Mouse (Mus musculus) Patski (cell line): Measurements from ENCODE around the gene Pphln1. TPM values are rescaled to one million over a fixed set of nuclear protein-coding genes. Genes with fewer than 3 reads are reported as not detected.

Experiments
- ATAC-seq: fragments of 100-300 bp; one replicate; pipeline ENCODE4 v1.8.0; 2021
- CTCF ChIA-PET: fragments of 350-600 bp; sonication (Branson Sonifier 250); formaldehyde crosslinking; loops from one replicate; lab custom pipeline; 2022; ENCODE audit warnings: inconsistent platforms; lab: Charles Lee
- POLR2A ChIA-PET: fragments of 350-600 bp; sonication (Branson Sonifier 250); formaldehyde crosslinking; loops from one replicate; lab custom pipeline; 2022; ENCODE audit warnings: antibody characterized with exemption, inconsistent platforms; lab: Charles Lee
- DNase-seq: peaks from one replicate; pipeline ENCODE4 v3.0.0-alpha.2; 2011; ENCODE audit warnings: low read depth, low spot score
- H3K27me3 ChIP-seq: fragments of 371-371 bp; one replicate; pipeline ENCODE4 v1.5.1; 2021
- CTCF ChIP-seq: fragments of 100-300 bp; IDR thresholded peaks from one replicate; pipeline ENCODE4 v1.5.1; 2021
- in situ Hi-C: fragments of 300-500 bp; cut with MboI; formaldehyde crosslinking; loops from 3 replicates; pipeline ENCODE4 v1.11.1; 2018; ENCODE audit warnings: low pct_unique_long_range_greater_than_20kb, mixed read lengths
- polyA plus RNA-seq: library from polyadenylated mRNA; unstranded; gene quantifications from one replicate; pipeline ENCODE4 v1.2.3, GENCODE M21; 2021

The Pphln1 gene
- polyA plus RNA-seq, 1 experiment from 2014 or later = 36.9 TPM

GRCm38 (mm10) chr15:93472089-93472488 is 73.9 kb downstream of the Pphln1 start:
- no peaks in the 10 kb centered on the region for H3K27me3 ChIP-seq
- in situ Hi-C loops = no loop called here
- DNase-seq = no peak
- ATAC-seq = peak; percentile 8
- CTCF ChIA-PET = interaction anchor here (1.4 kb wide), 1 partner anchor 9 kb away, joined by 7 read pairs; no protein-coding TSS in a partner anchor
- no peak for TF ChIP-seq CTCF
- POLR2A ChIA-PET = no interaction called here

- POLR2A ChIA-PET = no interaction called here
- no peak for DNase-seq
- H3K27me3 ChIP-seq = no peaks in the 10 kb centered on the region
- CTCF ChIA-PET = interaction anchor here (1.2 to 1.7 kb wide), 2 partner anchors 10 to 18 kb away, joined by 4 to 5 read pairs; no protein-coding TSS in a partner anchor
- in situ Hi-C loops = no loop called here
- no peak for ATAC-seq
- no peak for TF ChIP-seq CTCF
Measured at GRCm38 (mm10) chr15:93474277-93474676, 76.1 kb downstream of the Pphln1 start.

DNA sequence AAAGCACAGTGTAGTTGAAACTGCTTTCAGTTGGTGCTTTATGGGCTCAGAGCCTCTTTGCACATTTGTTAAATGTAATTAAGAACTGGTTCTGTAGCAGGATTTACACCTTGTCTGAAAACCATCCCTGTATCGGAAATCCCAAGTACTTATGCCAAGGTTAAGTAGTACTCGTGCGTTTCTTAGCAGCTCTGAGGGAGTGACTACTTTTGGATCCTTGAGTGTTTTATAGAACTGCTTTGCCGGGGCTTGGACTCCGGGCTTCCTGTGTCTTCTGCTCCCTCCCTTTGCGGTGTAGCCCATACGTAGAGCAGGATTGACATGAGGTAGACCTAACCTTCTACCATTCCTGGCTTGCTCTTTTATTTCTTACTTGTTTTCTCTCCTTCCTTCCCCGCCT is 77.5 kb downstream of the Pphln1 start:
- no peaks in the 10 kb centered on the region for H3K27me3 ChIP-seq
- DNase-seq = no peak
- POLR2A ChIA-PET = no interaction called here
- no peak for ATAC-seq
- CTCF ChIA-PET = no interaction called here
- in situ Hi-C loops = no loop called here
- TF ChIP-seq CTCF = no peak

GRCm38 (mm10) chr15:93477729-93478128 is 79.6 kb downstream of the Pphln1 start:
- H3K27me3 ChIP-seq = no peaks in the 10 kb centered on the region
- POLR2A ChIA-PET = no interaction called here
- in situ Hi-C loops = no loop called here
- TF ChIP-seq CTCF = no peak
- CTCF ChIA-PET = interaction anchor here (1.1 kb wide), 1 partner anchor 9 kb away, joined by 3 read pairs; no protein-coding TSS in a partner anchor
- no peak for ATAC-seq
- DNase-seq = no peak

DNA sequence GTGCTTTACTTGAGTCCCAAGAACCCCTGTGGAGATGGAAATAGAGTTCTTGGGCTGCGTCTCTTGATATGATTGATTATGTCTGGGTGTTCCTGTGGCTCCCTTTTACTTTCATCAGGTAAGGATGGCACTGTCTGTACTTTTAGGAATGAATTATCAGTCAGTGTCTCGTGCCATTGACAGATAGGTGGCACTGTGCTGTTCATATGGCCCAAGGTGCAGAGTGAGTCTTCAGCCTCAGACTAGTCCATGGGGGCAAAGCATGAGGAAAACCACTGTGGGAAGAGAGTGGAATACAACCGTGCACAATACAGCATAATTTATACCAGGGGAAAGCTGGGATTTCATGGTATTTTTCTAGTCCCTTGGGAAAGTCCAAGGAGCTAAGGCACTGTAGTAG is 80.5 kb downstream of the Pphln1 start:
- H3K27me3 ChIP-seq = no peaks in the 10 kb centered on the region
- POLR2A ChIA-PET = no interaction called here
- in situ Hi-C loops = no loop called here
- TF ChIP-seq CTCF = peak; percentile 18
- ATAC-seq = no peak
- CTCF ChIA-PET = no interaction called here
- no peak for DNase-seq

GRCm38 (mm10) chr15:93479445-93479844 is 81.3 kb downstream of the Pphln1 start:
- no peaks in the 10 kb centered on the region for H3K27me3 ChIP-seq
- no peak for TF ChIP-seq CTCF
- DNase-seq (no peak), ATAC-seq (no peak)
- CTCF ChIA-PET = no interaction called here
- POLR2A ChIA-PET = interaction anchor here (0.7 kb wide), 1 partner anchor 31 kb away, joined by 3 read pairs; no protein-coding TSS in a partner anchor
- in situ Hi-C loops = no loop called here

DNA sequence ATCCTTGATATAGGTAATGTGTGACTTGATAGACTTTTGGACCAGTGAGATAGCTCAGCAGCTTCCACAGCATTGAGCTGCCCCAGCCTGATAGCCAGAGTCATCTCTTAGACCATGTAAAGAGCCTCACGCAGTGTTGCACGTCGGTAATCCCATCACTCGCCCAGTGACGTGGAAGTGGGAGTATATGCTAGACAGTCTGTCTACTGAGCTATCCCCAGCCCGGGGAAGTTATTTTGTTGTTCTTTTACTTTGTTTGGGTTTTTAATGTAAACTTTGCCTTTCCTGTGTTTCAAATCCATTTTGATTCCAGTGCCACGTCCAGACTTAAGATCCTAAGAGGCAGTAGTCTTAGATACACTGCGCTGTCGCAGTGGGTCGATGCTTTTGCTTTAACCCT is 83.0 kb downstream of the Pphln1 start:
- POLR2A ChIA-PET = no interaction called here
- CTCF ChIA-PET = interaction anchor here (1.8 kb wide), 1 partner anchor 9 kb away, joined by 7 read pairs; no protein-coding TSS in a partner anchor
- DNase-seq = no peak
- in situ Hi-C loops = no loop called here
- no peak for ATAC-seq
- no peaks in the 10 kb centered on the region for H3K27me3 ChIP-seq
- TF ChIP-seq CTCF = no peak

- CTCF ChIA-PET = interaction anchor here (1.5 kb wide), 1 partner anchor 11 kb away, joined by 4 read pairs; no protein-coding TSS in a partner anchor
- no peak for TF ChIP-seq CTCF
- no peaks in the 10 kb centered on the region for H3K27me3 ChIP-seq
- ATAC-seq = no peak
- in situ Hi-C loops = no loop called here
- POLR2A ChIA-PET = interaction anchor here (0.6 kb wide), 1 partner anchor 14 kb away, joined by 3 read pairs; no protein-coding TSS in a partner anchor
- DNase-seq = no peak
Measured at GRCm38 (mm10) chr15:93484261-93484710, 86.1 kb downstream of the Pphln1 start.

DNA sequence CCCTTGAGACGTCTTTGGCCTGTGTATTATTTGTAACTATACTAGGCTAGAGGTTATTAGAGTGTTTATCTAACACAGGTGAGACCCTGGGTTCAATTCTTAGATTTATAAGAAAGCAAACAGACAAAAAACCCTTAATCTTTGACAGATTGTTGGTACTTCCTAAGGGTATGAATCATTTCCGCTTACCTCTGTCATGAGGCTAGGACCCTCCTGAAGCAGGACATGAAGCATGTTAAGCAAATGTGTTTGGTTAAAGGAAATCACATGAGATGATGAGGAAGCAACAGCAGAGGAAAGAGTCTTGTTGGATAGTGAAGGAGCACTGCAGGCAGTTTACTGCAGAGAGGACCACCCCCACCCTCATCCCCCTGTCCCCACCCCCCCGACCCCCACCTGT is 87.1 kb downstream of the Pphln1 start:
- no peaks in the 10 kb centered on the region for H3K27me3 ChIP-seq
- in situ Hi-C loops = no loop called here
- POLR2A ChIA-PET = no interaction called here
- CTCF ChIA-PET = no interaction called here
- DNase-seq (no peak), ATAC-seq (no peak)
- TF ChIP-seq CTCF = no peak

DNA sequence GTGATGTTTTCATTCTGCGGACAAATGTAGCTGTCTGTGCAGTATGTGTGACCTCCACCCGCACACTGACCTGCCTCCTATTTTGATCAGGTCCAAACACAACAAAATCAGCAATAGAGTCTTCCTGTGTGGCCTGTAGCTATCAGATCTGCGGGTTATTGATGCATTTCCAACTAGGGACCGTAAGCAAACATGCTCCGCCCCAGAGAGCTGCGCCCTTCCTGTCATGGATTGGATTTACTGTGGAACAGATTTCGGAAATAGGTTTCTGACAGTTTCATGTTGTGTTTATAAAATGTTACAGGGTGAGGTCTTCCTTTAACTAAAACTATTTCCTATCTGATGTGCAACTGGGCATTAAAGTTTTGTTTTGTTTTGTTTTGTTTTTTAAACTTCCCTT is 87.9 kb downstream of the Pphln1 start:
- no peak for TF ChIP-seq CTCF
- POLR2A ChIA-PET = no interaction called here
- CTCF ChIA-PET = interaction anchor here (1.1 to 1.5 kb wide), 2 partner anchors 9 kb away, joined by 3 to 4 read pairs; no protein-coding TSS in a partner anchor
- no peak for ATAC-seq
- in situ Hi-C loops = no loop called here
- no peaks in the 10 kb centered on the region for H3K27me3 ChIP-seq
- no peak for DNase-seq

- CTCF ChIA-PET = interaction anchor here (1.7 kb wide), 1 partner anchor 19 kb away, joined by 3 read pairs; no protein-coding TSS in a partner anchor
- in situ Hi-C loops = no loop called here
Measured at GRCm38 (mm10) chr15:93489597-93489996, 91.4 kb downstream of the Pphln1 start.

More at GRCm38 (mm10) chr15:93489597-93489996, 91.4 kb downstream of the Pphln1 start:
- DNase-seq (no peak), ATAC-seq (no peak)
- no peaks in the 10 kb centered on the region for H3K27me3 ChIP-seq
- TF ChIP-seq CTCF = no peak
- POLR2A ChIA-PET = no interaction called here
